Mouse (Mus musculus) c-Kit-negative CD71-positive TER-119-positive erythroid progenitor cells, embryonic 14.5 days (primary cell): ENCODE data around the gene Myh4.

Source experiments
- DNase-seq: peaks from one replicate; pipeline ENCODE4 v3.0.0-alpha.2; 2013; ENCODE audit warnings: low read depth, low spot score

Myh4 gene

DNA sequence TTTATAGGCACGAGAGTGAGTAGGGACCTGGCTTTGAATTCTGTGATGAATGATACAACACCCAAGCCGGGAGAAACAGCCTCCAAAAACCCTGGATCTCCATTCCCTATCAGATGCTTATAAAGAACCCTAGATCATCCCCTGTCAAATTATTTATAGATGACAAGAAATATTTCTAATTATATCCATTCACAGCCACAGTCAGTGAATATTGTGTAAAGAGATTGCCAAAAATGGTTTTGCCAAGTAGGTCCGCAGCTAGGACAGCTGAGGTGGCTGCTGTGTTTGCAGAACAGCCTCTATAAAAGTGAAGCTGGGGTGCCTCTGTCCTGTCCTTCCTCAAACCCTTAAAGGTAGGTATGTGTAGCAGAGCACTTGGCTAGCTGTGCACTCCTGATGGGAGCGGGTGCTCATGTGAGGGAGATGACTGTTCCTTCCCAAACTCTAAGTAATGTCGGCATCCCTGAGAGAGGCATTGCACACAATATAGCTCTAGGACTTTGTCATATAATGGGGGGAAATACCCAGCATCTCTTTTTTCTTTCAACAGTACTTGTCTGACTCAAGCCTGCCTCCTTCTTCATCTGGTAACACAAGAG lies at the start of gene Myh4:
Gene Myh4 (plus strand): TSS at position 549 of the 599 bp plus-strand sequence.
- DNase-seq: no peak

DNA sequence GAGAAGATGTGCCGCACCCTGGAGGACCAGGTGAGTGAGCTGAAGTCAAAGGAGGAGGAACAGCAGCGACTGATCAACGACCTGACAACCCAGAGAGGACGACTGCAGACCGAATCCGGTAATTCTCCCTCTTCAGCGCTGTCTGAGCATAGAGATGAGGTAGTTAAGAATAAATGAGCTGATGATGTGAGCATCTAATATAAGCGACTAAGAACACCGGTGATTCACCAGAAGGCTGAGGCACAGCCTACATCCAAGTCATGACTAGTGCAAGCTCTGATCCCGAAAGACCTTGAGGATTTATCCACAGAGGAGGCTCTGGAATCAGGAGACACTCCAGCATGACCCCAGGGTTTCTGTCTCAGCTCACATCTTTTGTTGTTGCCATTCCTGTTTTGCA lies 47.5 kb upstream of the Myh4 start:
- DNase-seq: no peak

DNA sequence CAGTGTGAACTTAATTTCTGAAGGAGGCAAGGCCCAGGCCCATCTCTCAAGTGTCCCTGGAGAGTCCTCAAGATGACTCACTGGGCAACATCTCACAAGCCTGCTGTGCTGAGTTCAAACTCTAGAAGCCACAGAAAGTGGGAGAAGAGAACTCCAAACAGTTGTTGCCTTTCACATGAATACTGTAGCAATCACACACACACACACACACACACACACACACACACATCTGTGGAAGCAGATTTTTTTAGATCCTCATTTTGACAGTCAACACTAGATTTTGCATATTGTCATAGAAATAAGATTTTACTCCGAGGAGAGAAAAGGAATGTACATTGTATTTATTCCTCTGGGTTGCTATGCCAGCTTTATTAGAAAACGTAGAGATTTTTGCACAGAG lies 47.0 kb upstream of the Myh4 start:
- DNase-seq: no peak

DNA sequence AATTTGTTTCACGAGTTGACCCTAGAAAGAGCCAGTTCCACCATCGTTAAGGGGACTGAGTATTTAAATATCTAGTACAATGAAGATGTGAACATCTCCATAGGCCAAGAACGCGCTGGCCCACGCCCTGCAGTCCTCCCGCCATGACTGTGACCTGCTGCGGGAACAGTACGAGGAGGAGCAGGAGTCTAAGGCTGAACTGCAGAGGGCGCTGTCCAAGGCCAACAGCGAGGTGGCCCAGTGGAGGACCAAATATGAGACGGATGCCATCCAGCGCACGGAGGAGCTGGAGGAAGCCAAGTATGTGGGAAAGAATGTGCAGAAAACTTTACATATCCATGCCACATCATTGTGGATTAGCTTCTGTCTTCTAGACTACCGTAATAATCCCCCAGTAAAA lies 46.3 kb upstream of the Myh4 start:
- no peak for DNase-seq

DNA sequence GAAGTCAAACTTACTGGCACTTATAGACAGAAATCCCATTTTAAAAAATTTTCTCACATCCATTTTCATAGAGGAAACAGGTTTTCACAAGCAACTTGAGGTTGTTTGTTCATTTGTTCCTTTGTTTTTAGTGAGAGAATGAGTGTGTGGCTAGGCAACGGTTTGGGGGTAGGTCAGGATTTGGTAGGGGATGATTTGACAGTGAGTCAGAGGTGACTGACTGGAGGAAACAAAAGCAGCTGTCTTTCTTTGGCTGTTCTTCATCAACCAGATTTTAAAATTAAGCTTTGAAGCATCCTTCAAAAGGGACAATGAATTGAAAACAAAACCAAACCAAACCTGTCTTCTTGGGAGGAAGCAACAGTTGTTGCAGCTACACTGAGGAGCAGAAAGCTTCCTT lies 38.5 kb upstream of the Myh4 start:
- no peak for DNase-seq

DNA sequence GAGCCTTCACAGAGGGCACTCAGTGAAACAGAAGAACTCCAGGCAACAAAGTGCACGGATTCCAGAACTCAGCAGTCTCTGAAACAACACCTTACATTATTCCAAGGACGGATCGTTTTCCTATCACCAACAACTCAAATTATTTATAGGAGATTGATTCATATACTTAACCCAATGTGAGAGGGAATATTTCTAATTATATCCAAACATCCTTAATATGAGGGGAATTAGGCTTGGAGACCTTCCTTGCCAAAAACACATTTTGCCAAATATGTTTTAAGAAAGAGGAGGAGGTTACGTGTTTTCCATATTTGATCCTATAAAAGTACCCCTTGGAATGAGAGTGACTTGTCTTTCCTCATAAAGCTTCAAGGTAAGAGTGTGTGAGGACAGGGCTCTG lies 38.1 kb upstream of the Myh4 start, which contains the start of gene Myh1:
Gene Myh1 (plus strand): TSS at position 301 of the 400 bp plus-strand sequence.
- no peak for DNase-seq

DNA sequence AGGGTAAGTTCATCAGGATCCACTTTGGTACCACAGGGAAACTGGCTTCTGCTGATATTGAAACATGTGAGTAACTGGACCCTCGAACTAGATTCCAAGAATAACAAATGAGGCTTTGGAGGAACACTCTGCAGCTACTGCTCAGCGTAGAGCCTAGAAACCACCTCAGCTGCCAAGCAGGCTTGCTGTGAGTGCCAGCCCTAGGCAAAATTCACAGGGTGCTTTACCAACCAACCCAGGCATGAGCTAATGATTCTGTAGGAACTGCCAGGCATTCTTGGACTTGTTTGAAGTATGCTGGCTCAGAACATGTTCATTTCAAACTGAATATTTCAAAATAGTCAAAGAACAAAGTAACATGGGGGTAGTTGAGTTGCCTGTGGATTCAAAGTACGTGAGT lies 33.1 kb upstream of the Myh4 start:
- no peak for DNase-seq

DNA sequence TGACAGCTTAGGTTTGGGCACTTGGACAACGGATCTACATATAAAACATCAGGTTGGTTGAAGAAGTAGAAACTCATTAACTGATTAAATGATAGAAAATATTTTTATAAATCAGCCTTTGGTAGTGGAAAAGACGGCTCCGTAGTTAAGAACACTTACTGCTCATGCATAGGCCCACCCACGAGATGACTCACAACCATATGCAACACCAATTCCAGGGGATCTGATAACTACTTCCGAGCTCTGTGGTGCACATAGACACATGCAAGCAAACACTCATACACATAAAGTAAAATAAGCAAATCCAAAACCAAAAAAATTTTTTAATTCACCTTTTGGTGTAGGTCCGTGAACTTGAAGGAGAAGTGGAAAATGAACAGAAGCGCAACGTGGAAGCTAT lies 16.0 kb upstream of the Myh4 start:
- DNase-seq: no peak

DNA sequence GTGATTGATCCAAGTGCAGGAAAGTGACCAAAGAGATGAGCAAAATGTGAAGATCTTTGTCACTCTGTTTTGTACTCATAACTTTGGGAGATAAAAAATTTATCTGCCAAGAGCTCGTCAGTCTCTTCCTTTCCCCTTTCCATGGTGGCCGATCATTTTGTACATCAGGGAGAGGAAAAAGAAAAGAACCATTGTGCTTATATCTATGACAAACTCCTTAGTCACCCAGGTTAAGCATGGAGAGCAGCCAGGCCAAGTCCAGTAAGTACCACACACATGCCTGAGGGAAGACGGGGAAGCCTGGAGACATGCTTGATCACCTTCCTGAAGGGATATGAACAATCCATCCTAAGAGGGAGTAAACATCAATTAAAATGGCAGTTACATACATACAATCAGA lies 13.4 kb upstream of the Myh4 start:
- no peak for DNase-seq

DNA sequence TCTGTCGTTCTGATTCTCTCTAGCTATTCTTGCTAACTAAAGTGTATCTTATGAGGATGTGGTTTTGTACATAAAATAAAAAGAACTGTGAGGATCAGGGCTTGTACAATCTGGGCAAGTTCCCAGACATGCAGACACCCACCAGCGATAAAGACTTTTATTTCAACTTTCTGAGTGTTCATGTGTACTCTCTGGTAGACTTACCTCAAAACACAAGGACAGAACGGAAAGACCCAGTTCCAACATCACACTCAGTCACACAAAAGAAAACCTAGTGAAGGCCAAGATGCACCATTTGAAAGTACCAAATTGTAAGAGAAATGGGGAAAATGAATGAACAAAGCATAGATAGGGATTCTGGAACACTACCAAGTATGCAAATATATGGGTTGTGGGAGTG lies 9.1 kb upstream of the Myh4 start:
- no peak for DNase-seq

DNA sequence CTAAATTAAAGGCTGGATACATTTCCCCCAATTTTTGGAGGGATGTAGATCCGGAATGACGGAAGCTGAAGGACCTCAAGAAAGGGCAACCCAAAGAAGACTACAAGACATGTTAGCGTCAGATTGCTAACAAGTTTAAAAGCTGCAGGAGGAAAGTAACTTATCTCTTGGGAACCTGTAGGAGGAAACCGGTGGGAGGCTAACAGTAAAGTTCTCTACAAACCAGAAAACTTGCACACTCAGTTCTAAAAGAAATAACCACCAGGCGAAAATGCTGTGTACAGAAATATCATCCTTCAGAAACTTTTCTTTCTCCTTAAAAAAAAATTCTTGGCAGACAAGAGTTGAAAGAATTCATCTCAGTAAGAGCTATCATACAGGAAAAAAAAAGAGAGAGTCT lies 8.7 kb upstream of the Myh4 start:
- no peak for DNase-seq

DNA sequence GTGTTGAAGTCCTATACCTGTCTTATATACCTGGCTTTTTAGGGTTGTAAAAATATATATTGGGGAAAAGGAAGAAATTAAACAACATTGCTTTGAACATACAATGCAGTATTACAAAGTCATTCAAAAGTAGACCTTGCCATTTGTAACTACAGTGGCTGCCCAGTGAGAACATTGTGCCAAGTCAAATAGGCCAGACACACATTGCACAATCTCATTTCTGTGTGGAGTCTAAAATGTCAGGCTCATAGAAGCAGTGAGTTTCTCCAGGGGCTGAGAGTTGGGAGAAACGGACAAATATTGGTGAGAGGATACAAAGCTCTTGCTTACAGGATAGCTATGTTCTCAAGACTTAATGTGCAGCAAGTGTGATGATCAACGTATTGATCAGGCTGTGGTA lies 7.9 kb upstream of the Myh4 start:
- no peak for DNase-seq

DNA sequence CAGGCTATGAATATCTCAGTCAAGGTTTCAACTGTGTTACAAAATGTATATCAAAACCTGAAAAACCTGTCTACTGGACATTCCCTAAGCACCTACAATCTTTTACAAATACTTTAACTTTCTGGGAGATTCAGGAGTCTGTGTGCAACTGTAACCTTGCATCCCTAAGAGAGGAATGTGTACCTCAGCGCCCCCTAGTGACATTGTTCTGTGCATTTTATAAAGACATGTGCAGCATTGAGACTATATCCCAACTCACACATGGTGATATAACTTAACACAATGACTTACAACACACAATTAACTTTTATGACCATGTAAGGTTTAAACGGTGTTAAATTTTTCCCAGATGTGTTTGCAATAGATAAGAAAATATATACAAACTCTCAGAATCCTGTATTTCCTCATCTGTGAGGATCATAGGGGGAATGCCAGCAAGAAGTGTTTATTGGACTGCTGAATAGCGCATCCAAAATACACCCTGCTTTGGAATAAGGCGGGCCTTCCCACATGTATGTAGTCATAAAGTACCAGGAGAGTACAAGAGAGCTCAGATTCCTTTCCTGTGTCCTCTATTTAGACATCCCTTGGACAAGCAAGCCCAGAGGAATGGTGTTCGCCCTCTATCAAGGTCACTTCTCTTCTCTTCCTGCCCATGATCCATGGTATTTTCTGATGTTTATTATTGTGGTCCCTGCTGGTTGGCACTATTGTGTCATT lies 2.0 kb upstream of the Myh4 start:
- DNase-seq: peak; percentile 0

DNA sequence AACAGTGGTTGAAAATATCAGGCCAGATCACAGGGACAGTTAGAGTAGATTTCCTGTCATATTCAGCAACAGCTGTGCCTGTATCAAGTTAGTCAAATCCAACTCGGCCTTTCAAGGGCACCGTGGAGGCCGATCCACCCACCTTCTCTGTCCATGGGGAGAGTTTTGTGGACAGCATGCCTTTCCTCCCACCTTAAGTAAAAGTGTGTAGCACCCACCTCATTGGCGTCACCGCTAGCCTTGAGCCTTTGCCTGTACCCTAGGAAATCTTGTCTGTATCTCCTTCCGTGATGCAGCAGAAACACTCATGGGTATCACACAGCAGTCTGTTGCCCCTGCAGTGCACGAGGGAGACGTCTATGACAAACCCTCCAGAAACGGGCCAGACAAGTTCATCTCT lies 1.0 kb upstream of the Myh4 start:
- no peak for DNase-seq

DNA sequence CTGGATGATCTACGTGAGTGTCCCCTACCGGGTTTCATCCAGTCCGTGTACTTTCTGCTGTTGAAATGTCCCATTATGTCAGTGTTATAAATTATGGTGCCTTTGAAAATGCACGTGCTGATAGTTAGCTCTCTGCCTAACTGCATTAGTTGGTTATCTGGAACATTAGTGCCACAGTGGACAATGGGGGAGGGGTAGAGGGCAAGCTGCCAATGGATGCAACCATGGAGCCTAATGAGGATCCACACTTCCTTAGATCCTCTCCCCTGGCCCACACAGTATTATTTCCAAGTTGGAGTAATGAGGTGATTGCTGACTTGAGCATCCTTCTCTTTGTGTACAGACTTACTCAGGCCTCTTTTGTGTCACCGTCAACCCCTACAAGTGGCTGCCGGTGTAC lies 3.2 kb downstream of the Myh4 start:
- no peak for DNase-seq

DNA sequence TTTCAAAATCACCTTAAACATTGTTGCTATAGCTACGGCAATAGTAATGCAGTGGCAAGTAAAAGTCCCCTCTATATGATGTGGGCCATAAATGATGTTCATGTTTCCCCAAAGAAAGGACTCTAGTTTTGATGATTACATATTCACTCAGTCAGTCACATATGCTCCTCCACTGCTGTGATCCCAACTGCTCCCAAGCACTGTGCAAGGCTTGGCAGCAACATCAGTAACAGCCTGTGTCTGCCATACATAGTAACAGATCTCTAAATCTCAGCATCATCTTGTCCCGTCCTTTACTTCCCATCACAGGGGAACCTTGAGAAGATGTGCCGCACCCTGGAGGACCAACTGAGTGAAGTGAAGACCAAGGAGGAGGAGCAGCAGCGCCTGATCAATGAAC lies 15.9 kb downstream of the Myh4 start:
- DNase-seq: no peak

DNA sequence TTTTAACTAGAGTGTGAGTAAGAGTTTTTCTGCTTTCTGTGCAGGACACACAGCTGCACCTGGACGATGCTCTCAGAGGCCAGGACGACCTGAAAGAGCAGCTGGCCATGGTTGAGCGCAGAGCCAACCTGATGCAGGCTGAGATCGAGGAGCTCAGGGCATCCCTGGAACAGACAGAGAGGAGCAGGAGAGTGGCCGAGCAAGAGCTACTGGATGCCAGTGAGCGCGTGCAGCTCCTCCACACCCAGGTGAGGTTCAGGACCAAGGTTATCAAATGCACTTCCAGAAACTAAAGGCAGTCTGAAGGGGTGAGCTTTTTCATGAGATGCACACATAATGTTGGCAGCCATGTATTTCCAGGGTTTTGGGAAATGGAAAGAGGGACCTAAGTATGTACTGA lies 19.2 kb downstream of the Myh4 start:
- no peak for DNase-seq

DNA sequence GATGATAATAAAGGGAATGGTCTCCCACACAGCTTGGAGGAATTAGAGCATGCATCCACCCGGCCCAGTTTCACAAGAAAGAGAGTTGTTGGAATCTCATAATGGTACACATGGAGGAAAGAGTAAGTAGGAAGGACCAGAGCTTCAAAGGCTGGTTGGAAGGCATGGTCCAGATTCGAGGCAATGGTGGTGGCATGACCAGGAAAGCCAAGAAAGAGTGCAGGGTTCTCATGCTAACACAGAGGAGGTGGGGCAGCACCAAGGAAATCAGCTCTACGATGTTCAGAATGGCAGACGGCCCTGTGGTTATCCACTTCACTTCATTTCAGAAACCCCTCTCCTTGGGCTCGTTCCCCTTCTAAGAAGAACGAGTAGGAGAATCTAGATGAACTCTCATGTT lies 23.1 kb downstream of the Myh4 start:
- DNase-seq: no peak

DNA sequence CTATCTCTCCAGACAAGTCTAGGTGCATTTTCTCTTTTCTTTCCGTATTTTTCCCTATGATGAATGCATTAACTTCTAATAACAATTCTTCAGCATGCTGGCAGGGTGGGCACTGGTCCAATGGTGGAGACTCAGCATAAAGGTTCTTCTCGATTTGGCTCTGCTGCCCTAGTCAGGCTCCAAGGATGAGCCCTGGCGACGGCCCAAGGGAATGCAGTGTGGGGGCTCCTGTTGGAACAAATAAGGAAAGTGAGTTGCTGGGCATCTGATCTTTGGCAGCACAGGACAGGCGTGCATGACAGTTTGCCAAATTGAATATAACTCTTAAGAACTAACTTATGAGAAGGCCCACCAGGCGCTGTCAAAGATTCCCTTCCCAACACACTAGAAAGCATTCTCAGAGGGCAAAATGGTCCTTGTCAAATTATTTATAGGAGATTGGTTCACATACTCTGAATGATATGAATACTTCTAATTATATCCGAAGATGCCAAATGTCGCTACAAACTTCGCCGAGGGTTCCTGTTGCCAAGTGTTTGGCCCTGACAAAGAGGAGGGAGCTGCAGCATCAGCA lies 38.9 kb downstream of the Myh4 start, which contains the start of gene Myh8:
Gene Myh8 (plus strand): TSS at position 524 of the 574 bp plus-strand sequence.
- DNase-seq: no peak

DNA sequence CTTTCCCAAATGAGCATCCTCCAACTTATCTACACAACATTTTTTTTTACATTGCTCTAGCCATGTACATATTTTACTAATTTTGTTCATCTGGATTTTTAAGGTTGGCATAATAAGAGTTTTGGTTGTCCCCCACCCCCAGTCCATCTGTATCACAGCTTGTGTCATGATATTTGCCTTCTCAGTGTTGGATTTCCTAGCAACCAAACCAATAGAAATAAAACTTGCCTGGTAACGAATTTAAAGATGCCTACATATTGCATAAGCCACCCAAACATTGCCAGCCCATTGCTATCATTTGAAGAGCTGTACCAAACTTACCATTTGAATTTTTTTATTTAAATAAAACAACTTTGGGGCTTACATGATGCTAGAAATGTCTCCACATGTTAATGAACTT lies 55.6 kb downstream of the Myh4 start:
- DNase-seq: no peak
